Mouse (Mus musculus): ENCODE results near the gene Bag6. TPM values are rescaled to one million over a fixed set of nuclear protein-coding genes. Genes with fewer than 3 reads are reported as not detected.
"Not testable (repeated sequence)": the region's sequence is repeated elsewhere in the genome, so short reads cannot be mapped to it uniquely, and the experiment has no call there.

Gene Bag6
- total RNA-seq, 2 experiments from 2014 or later, result 290 to 320 TPM

- DNase-seq (ENCODE audit: extremely low spot score in 1 of 2, low spot score in 1 of 2), result no peak
Observed at GRCm38 (mm10) chr17:35108097-35108496, 26.9 kb upstream of the Bag6 start, which contains the start of gene Ly6g5c. Gene Ly6g5c, plus strand, starts transcription at chr17:35108279.

DNA sequence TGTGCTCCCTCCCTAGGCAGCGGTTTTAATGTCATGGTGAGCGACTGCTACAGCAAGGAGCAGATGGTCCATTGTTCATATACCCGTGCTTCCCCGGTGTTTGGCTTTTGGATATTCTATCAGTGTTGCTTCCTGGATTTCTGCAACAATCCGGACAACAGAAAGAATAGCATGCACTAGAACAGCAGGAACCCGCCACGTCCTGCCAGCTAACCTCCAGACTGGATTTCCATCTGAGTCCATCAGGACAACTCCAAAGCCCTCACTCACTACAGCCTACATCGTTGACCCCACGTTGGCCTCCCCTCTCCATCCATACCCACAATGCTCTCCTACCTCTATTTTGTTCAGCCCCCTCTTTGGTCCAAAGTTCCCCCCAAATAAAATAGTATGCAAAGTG lies 23.2 kb upstream of the Bag6 start:
- no peak for DNase-seq (ENCODE audit: extremely low spot score in 1 of 2, low spot score in 1 of 2)

DNA sequence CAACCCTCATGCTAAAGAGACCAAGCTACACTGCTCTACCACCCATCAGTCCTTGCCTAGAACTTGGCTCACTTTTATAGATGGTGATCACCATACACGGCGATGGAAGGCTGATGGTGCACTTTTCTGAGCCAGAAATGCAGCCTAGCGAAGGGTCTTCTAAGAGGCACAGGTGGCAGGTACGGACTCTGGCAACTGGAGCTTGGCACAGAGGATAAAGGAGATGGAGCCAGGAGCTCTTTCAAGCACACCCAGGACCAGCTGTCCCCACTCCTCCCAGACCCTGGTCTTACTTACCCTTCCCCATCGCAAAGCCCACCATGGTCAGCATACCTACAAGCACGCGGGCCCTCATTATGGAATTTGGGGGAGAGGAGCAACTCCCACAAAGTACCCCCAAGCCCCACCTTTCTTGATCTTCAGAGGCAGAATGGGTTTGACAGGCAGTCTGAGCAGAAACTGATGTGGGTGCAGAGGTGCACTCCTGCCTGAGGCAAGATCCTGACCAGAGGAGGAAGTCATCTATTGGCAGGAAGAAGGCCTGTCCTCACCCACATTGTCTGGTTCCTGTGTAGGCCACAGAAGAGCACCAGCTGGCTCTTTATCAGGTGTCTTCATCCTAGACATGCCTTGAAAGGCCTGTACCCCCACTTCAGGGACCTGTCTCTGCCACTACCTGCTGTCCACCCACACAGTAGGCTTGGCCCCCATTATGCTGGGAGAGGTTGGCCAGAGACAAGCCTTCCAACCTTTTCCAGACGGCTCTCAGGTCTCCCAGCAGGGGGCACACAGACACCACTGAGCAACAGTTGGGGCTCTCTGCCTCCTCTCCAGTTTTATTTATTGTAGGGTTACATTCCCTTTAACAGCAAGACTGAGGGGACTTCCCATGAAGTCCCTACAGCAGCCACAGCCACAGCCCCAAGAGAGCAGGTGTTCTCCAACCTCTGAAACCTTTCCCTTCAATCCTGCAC lies 19.6 kb upstream of the Bag6 start, which contains the start of gene Ly6g5b:
Ly6g5b (minus strand) TSS at position 383 of the 974 bp plus-strand sequence.
- DNase-seq (ENCODE audit: extremely low spot score in 1 of 2, low spot score in 1 of 2), result no peak

DNA sequence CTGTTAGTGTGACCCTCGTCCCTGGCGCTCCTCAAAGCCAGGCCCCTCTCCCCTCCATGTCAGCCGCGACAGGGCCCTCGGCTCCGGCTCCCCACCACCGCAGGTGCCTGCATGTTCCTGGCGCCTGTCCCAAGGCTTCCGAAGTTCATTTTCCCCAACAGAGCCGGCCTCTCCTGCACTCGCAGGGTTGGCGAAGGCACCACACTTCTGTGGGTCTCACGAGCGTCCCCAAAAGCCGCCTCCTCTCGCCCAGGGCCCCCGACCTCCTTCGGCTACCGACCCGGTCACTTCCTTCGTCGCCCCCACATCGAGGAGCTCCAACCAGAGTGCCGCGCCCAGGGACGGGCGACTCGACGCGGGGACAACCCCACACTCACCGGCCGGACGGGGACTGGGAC lies 14.2 kb upstream of the Bag6 start:
- peak in 1 of 2 experiments; percentile 15 for DNase-seq (ENCODE audit: extremely low spot score in 1 of 2, low spot score in 1 of 2)

- peak; percentile 87 to 92 for DNase-seq (ENCODE audit: extremely low spot score in 1 of 2, low spot score in 1 of 2)
Observed at GRCm38 (mm10) chr17:35121143-35121799, 13.7 kb upstream of the Bag6 start, which contains the start of gene Gpank1. Gene Gpank1, plus strand, starts transcription at chr17:35121455.

DNA sequence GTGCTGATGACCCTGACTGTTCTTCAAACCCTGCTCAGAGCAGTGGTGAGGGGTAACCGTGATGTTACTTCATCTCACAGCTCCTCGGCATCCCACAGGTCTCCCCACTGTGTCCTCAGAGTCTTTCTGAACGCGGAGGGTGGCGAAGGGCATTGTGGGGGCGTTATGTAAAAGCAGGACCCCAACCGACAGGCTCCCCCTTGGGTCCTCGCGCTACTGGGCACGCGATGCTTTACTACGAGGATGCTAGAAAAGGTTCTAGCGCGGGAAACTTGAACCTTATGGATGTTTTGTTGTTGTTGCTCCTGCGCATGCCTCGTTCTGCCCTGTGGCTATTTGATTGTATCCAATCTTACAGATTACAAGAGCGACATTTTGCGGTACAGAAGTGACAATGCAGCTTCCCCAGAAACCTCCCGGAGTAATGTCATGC lies 13.1 kb upstream of the Bag6 start, which contains the start of gene Csnk2b:
Csnk2b (minus strand) TSS at position 183 of the 433 bp plus-strand sequence.
- DNase-seq (ENCODE audit: extremely low spot score in 1 of 2, low spot score in 1 of 2), result peak; percentile 47 to 60

DNA sequence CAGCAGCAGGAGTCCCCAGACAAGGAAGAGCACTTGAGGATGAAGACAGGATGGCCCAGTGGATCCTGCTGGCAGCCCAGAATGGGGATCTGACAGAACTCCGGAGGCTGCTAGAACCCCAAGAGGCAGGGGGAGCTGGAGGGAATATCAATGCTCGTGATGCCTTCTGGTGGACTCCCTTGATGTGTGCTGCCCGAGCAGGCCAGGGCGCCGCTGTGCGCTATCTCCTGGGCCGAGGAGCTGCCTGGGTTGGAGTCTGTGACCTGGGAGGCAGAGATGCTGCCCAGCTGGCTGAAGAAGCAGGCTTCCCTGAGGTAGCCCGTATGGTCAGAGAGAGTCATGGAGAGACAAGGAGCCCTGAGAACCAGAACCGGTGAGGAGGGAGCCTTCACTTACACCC lies 11.7 kb upstream of the Bag6 start:
- not testable (repeated sequence) for DNase-seq (ENCODE audit: extremely low spot score in 1 of 2, low spot score in 1 of 2)

- DNase-seq (ENCODE audit: extremely low spot score in 1 of 2, low spot score in 1 of 2), result not testable (repeated sequence)
Observed at GRCm38 (mm10) chr17:35124261-35124896, 10.6 kb upstream of the Bag6 start.

DNA sequence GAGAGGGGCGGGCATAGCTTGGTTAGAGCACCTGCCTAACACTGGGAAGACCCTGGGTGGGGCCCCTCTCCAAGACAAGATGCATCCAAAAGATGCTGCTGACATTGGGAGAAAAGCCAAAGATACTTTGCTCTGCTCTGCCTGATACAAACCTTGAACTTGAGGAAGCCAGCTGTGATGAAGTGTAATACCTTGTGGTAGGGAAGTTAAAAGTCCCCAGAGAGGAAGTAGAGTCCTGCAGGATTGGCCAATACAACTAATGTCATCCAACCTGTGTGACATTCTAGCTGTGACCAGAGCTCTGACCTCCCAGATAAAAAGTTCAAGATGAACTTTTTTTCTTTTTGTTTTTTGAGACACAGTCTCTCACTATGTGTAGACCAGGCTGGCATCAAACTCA lies 9.9 kb upstream of the Bag6 start:
- no peak for DNase-seq (ENCODE audit: extremely low spot score in 1 of 2, low spot score in 1 of 2)

DNA sequence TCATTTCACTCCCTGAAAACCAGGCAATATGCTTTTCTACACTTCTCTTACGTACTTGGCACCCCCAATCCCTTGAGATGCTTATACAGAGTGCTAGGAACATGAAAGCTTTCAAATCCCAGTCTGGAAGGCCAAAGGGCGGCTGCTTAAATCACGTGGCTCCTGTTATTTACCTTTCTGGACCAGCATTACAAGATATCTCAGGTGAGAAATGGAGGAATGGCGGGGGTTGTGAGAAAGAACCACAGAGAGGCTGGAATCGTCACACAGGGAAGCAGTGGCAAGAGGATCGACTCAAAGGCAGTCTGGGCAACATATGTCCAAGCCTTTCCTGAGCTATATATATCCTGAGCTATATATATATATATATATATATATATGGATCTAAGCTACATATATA lies 9.4 kb upstream of the Bag6 start:
- DNase-seq (ENCODE audit: extremely low spot score in 1 of 2, low spot score in 1 of 2), result no peak

DNA sequence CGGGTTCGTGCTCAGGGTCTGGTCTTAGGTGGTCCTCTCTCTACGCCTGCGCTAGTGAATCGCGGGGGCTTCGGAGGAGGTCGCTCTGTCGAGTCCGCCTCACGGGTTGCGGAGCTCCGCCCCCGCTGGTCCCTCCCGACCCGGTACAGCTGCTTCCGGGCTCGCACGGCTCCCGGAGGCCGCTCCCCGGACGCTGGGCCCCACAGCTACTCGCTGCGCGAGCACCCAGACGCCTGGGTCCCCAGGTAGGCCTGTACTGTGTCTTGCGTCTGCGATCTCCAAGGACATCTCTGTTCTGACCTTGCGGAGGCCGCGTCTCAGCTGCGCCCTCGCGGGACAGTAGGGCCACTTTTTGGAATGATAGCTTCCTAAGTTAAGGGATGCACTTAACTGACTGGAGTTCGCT lies 8.8 kb upstream of the Bag6 start, which contains the start of gene D17H6S53E:
D17H6S53E (plus strand) TSS at position 168 of the 406 bp plus-strand sequence.
- DNase-seq (ENCODE audit: extremely low spot score in 1 of 2, low spot score in 1 of 2), result peak; percentile 56 to 60

GRCm38 (mm10) chr17:35127017-35127416 lies 8.0 kb upstream of the Bag6 start:
- DNase-seq (ENCODE audit: extremely low spot score in 1 of 2, low spot score in 1 of 2), result no peak

GRCm38 (mm10) chr17:35128996-35129395 lies 6.0 kb upstream of the Bag6 start:
- DNase-seq (ENCODE audit: extremely low spot score in 1 of 2, low spot score in 1 of 2), result no peak

DNA sequence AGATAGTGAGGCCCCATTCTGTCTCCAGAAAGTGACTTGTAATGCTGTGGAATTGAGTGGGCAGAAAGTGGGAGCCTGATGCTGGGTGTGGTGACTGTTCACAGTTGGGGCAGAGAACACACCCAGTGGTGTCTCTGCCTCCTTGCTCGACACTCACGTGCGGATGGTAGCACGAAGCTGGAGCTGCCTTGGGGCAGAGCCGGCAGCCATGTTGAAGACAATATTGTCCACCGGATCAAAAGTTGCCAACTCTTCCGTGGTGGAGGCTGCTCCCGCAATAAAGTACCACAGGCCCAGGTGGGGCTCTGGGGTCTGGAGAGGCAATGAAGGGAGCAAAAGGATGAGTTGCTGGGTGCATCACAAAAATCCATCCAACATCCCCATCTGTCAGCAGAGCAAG lies 3.9 kb upstream of the Bag6 start:
- no peak for DNase-seq (ENCODE audit: extremely low spot score in 1 of 2, low spot score in 1 of 2)

DNA sequence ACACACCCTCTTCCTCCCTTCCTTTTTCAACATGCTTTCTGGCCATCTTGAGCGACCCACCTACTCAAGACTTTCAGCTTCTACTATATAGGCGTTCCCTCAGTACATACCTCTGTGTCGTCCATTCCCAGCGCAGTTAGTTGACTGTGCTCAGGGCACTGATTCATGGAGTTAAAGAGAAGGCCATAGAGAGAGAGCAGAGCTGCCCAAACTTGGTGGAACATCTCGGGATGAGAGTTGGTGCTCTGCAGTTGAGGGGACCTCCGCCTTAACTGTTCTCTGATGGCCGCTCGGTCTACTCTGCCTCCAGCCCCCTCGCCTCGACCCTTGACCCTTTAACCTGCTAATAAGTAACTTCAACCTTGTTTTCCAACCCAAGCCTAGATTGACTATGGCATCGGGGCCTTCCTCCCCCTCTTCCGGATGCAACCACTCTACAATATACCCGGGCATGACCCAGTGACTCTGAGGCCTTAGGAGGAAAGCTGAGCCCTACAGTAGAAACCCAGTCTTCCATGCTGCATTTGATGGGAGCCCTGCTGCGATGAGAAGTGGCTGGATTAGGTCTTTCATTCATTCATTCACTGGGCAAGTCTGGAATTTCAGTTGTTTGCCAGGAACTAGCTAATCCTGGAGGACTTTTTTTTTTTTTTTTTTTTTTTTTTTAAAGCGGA lies 3.3 kb upstream of the Bag6 start, which contains the start of gene Apom:
Apom (minus strand) TSS at position 551 of the 674 bp plus-strand sequence.
- DNase-seq (ENCODE audit: extremely low spot score in 1 of 2, low spot score in 1 of 2), result no peak

DNA sequence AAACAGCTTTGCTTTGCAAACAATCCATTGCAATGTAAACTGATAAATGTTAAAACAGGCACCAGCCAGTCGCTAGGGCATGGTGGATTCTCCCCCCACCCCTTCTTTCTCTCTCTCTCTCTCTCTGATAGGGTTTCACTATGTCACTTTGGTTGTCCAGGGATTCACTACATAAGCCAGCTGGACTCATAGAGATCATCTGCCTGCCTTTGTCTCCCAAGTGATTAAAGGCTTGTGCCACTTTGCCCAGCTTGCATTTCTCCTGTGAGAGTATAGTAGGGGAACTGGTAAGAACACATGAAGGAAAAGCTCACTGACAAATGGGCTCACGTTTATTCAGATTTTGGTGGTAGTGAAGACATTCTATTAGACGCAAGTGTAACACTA lies 2.8 kb upstream of the Bag6 start:
- DNase-seq (ENCODE audit: extremely low spot score in 1 of 2, low spot score in 1 of 2), result no peak

DNA sequence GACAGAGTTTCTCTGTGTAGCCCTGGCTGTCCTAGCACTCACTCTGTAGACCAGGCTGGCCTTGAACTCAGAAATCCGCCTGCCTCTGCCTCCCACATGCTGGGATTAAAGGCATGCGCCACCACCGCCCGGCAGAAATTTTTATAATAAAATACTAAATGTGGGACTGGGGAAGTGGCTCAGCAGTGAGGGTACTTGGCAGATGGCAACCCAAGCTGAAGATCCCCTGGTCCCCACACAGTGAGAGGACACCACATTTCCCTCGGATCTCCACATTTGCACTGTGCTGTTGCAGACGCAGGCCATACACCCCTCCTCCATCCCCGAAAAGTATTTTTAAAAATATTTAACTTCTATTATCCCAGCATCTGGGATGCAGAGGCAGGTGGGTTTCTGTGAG lies 1.5 kb upstream of the Bag6 start:
- DNase-seq (ENCODE audit: extremely low spot score in 1 of 2, low spot score in 1 of 2), result no peak

DNA sequence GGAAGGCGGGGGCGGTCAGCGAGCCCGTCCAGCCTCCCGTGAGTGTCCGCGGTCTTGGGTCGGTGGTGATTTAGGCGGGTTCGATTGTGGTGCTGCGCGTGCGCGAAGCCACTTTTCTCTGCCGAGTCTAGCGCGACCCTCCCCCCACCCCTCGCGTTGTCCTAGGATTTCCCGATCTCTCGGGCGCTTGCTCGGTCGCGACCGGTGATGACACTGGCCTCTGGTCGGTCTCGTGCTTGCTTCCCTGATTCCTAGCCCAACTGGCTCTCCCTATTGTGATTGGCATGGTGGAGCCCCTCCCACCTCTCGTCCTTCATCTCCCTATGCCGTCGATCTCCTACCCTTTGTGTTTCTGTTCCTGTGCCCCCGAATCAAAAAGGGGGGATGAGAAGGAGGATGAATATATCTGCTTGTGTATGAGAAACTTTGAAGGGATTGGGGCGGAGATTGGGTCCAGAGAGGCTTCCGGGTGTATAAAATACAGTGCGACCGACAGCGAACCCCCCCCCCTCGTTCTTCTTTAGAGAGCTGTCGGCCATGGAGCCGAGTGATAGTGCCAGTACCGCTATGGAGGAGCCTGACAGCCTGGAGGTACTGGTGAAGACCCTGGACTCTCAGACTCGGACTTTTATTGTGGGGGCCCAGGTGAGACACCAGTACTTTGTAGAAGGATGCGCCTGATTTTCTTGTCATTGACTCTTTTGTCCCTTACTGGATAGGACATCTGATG lies 778 bp downstream of the Bag6 start:
- no peak for DNase-seq (ENCODE audit: extremely low spot score in 1 of 2, low spot score in 1 of 2)

- DNase-seq (ENCODE audit: extremely low spot score in 1 of 2, low spot score in 1 of 2), result no peak
Observed at GRCm38 (mm10) chr17:35139269-35139668, 4.3 kb downstream of the Bag6 start.

Measured in layer of hippocampus, postnatal 25 days (tissue).